Mouse (Mus musculus): Measurements from ENCODE around the gene Trp53bp2.

The Trp53bp2 gene

GRCm38 (mm10) chr1:182461813-182462212 lies 52.8 kb downstream of the Trp53bp2 start:
- DNase-seq = peak; percentile 95 to 96

- DNase-seq = no peak
Observed at GRCm38 (mm10) chr1:182465309-182465708, 56.3 kb downstream of the Trp53bp2 start.

- DNase-seq = peak; percentile 66 to 75
Observed at GRCm38 (mm10) chr1:182465978-182466377, 57.0 kb downstream of the Trp53bp2 start.

GRCm38 (mm10) chr1:182475005-182475796 lies 66.2 kb downstream of the Trp53bp2 start:
- DNase-seq = peak in 1 of 2 experiments; percentile 45

- no peak for DNase-seq
Observed at GRCm38 (mm10) chr1:182478935-182479334, 70.0 kb downstream of the Trp53bp2 start.

- DNase-seq = no peak
Observed at GRCm38 (mm10) chr1:182481138-182481537, 72.2 kb downstream of the Trp53bp2 start.

- DNase-seq = no peak
Observed at GRCm38 (mm10) chr1:182481646-182482295, 72.8 kb downstream of the Trp53bp2 start.

- DNase-seq = peak in 1 of 2 experiments; percentile 38
Observed at GRCm38 (mm10) chr1:182482991-182483909, 74.3 kb downstream of the Trp53bp2 start.

- DNase-seq = no peak
Observed at GRCm38 (mm10) chr1:182483910-182484274, 74.9 kb downstream of the Trp53bp2 start.

GRCm38 (mm10) chr1:182488503-182488902 lies 79.5 kb downstream of the Trp53bp2 start:
- DNase-seq = peak in 1 of 2 experiments; percentile 14

- peak; percentile 95 to 96 for DNase-seq
Observed at GRCm38 (mm10) chr1:182489803-182490452, 81.0 kb downstream of the Trp53bp2 start.

GRCm38 (mm10) chr1:182490568-182490967 lies 81.6 kb downstream of the Trp53bp2 start:
- DNase-seq = peak; percentile 23 to 36

- no peak for DNase-seq
Observed at GRCm38 (mm10) chr1:182491839-182492238, 82.9 kb downstream of the Trp53bp2 start.

- no peak for DNase-seq
Observed at GRCm38 (mm10) chr1:182494285-182495145, 85.5 kb downstream of the Trp53bp2 start.

GRCm38 (mm10) chr1:182496685-182497084 lies 87.7 kb downstream of the Trp53bp2 start:
- no peak for DNase-seq

- DNase-seq = peak in 1 of 2 experiments; percentile 11
Observed at GRCm38 (mm10) chr1:182497736-182498135, 88.8 kb downstream of the Trp53bp2 start.

- peak; percentile 37 to 40 for DNase-seq
Observed at GRCm38 (mm10) chr1:182499443-182500089, 90.6 kb downstream of the Trp53bp2 start.

GRCm38 (mm10) chr1:182500224-182500623 lies 91.3 kb downstream of the Trp53bp2 start:
- DNase-seq = no peak

GRCm38 (mm10) chr1:182500843-182501242 lies 91.9 kb downstream of the Trp53bp2 start:
- DNase-seq = no peak

- no peak for DNase-seq
Observed at GRCm38 (mm10) chr1:182501815-182502405, 92.9 kb downstream of the Trp53bp2 start.
